Mouse (Mus musculus) lung, postnatal 25 days (tissue): ENCODE measurements around the gene Prr14l.
"Not testable (repeated sequence)": the region's sequence is repeated elsewhere in the genome, so short reads cannot be mapped to it uniquely, and the experiment has no call there.

Experiments
- DNase-seq: peaks from one replicate; pipeline ENCODE4 v3.0.0; 2022; ENCODE audit warnings: low spot score

Gene Prr14l

GRCm38 (mm10) chr5:32785313-32785915, 68.6 kb downstream of the Prr14l start, which contains the start of gene Pisd:
TSS of gene Pisd (minus strand) at chr5:32785646.
- DNase-seq = peak; percentile 95

- DNase-seq = no peak
Observed at GRCm38 (mm10) chr5:32784726-32785125, 69.3 kb downstream of the Prr14l start.

- no peak for DNase-seq
Observed at GRCm38 (mm10) chr5:32781596-32781995, 72.5 kb downstream of the Prr14l start.

- DNase-seq = no peak
Observed at GRCm38 (mm10) chr5:32778168-32778567, 75.9 kb downstream of the Prr14l start.

- no peak for DNase-seq
Observed at GRCm38 (mm10) chr5:32772361-32772760, 81.7 kb downstream of the Prr14l start.

- DNase-seq = no peak
Observed at GRCm38 (mm10) chr5:32767636-32768373, 86.3 kb downstream of the Prr14l start.

GRCm38 (mm10) chr5:32767004-32767403, 87.1 kb downstream of the Prr14l start:
- no peak for DNase-seq

GRCm38 (mm10) chr5:32761566-32762140, 92.4 kb downstream of the Prr14l start:
- DNase-seq = peak; percentile 34

- DNase-seq = no peak
Observed at GRCm38 (mm10) chr5:32760787-32761186, 93.3 kb downstream of the Prr14l start.

GRCm38 (mm10) chr5:32760352-32760751, 93.7 kb downstream of the Prr14l start:
- not testable (repeated sequence) for DNase-seq

GRCm38 (mm10) chr5:32759662-32760061, 94.4 kb downstream of the Prr14l start:
- DNase-seq = no peak

- DNase-seq = no peak
Observed at GRCm38 (mm10) chr5:32756141-32756540, 97.9 kb downstream of the Prr14l start.

GRCm38 (mm10) chr5:32751736-32752135, 102.3 kb downstream of the Prr14l start:
- DNase-seq = no peak

- no peak for DNase-seq
Observed at GRCm38 (mm10) chr5:32748936-32749335, 105.1 kb downstream of the Prr14l start.

GRCm38 (mm10) chr5:32747650-32748375, 106.2 kb downstream of the Prr14l start:
- peak; percentile 71 for DNase-seq

GRCm38 (mm10) chr5:32745705-32746655, 108.1 kb downstream of the Prr14l start:
- DNase-seq = peak; percentile 95

GRCm38 (mm10) chr5:32742149-32742548, 111.9 kb downstream of the Prr14l start:
- peak; percentile 51 for DNase-seq

- peak; percentile 16 for DNase-seq
Observed at GRCm38 (mm10) chr5:32741377-32741776, 112.7 kb downstream of the Prr14l start.

- not testable (repeated sequence) for DNase-seq
Observed at GRCm38 (mm10) chr5:32740850-32741249, 113.2 kb downstream of the Prr14l start.

GRCm38 (mm10) chr5:32740138-32740537, 113.9 kb downstream of the Prr14l start:
- no peak for DNase-seq
